In genomic region chr11:79019839-79020534, GRCm38 (mm10) we compare ENCODE assay signal across 9 mouse cellular contexts. TPM values are rescaled to one million over a fixed set of nuclear protein-coding genes. Genes with fewer than 3 reads are reported as not detected.
DNase-seq lines count a peak whose midpoint lies in the region; ATAC-seq and TF ChIP-seq lines count a peak whose summit lies in the region.
"Had no signal": no experiment of that assay in that cellular context is flagged by ENCODE, and none has a peak within 500 bp of the region (broad histone marks: within the 10 kb centered on the region; RNA-seq: fewer than 3 reads in every experiment).

No protein-coding gene starts in this region.

- no peaks in the 10 kb centered on the region for H3K9me3 ChIP-seq in ES-Bruce4 (replicated peaks; ENCODE audit: control insufficient read depth, insufficient read depth, low read length, poor library complexity, severe bottlenecking)
- H3K9me3 ChIP-seq: embryonic facial prominence, embryonic 12.5 days had no signal

- TF ChIP-seq EP300 in ES-Bruce4 (IDR thresholded peaks at IDR 0.05; ENCODE audit: insufficient read depth, low read depth, low read length): no peak

- DNase-seq in layer of hippocampus, adult 11-12 months (ENCODE audit: low spot score): peak; percentile 54
- no peak for DNase-seq in layer of hippocampus, adult 9-10 months (ENCODE audit: low spot score)
- DNase-seq in adrenal gland, adult 2 months: peak; percentile 57
- DNase-seq in induced T-regulatory cell, adult 2 months (ENCODE audit: low read depth): peak; percentile 75
- peak; percentile 40 to 61 for DNase-seq in natural killer cell, adult 2 months (ENCODE audit: low spot score in 2 of 2)
- DNase-seq in cerebellum, adult 9-10 months: no peak

- H3K9ac ChIP-seq in ES-Bruce4 (ENCODE audit: low read depth, poor library complexity, severe bottlenecking): no peak overlapping the region
- H3K9ac ChIP-seq: embryonic facial prominence, embryonic 12.5 days had no signal

- H3K4me1 ChIP-seq in ES-Bruce4 (ENCODE audit: control insufficient read depth, insufficient read depth, low read length): peaks cover 6% of the 10 kb centered on the region

- no peak for ATAC-seq in inflammation-experienced regulatory T-cells, adult 6 months

- no peaks in the 10 kb centered on the region for H3K36me3 ChIP-seq in ES-Bruce4 (ENCODE audit: control insufficient read depth, insufficient read depth, low read length, poor library complexity, severe bottlenecking)

- TF ChIP-seq POLR2A in ES-Bruce4 (IDR thresholded peaks at IDR 0.05; ENCODE audit: insufficient read depth, low read length): no peak

- peak; percentile 60 for TF ChIP-seq CTCF in ES-Bruce4 (IDR thresholded peaks at IDR 0.05; ENCODE audit: low read depth, low read length)

- no peak overlapping the region for H3K4me3 ChIP-seq in ES-Bruce4 (ENCODE audit: low read depth, low read length)
- H3K4me3 ChIP-seq: embryonic facial prominence, embryonic 12.5 days had no signal

- no peak overlapping the region for H3K27ac ChIP-seq in ES-Bruce4 (ENCODE audit: insufficient read depth, low read length)
- H3K27ac ChIP-seq: embryonic facial prominence, embryonic 12.5 days had no signal

- no peaks in the 10 kb centered on the region for H3K27me3 ChIP-seq in ES-Bruce4 (ENCODE audit: control insufficient read depth, insufficient read depth, low read length, poor library complexity, severe bottlenecking)
- H3K27me3 ChIP-seq: embryonic facial prominence, embryonic 12.5 days had no signal

RNA-seq across cellular contexts. Expression of gene Lgals9, which starts 35.2 kb away (rescaled TPM):
- 8.8 and 10.7 TPM in 2 replicates for polyA plus RNA-seq in ES-Bruce4 (2011; ENCODE audit: insufficient read depth, insufficient read length, low read depth, missing spikeins)
- 10 to 100 TPM; 20.9 to 22.4 TPM for total RNA-seq in adrenal gland, adult 2 months (2021)
- 39.1 and 41.3 TPM in 2 replicates for polyA plus RNA-seq in adrenal gland, adult 2 months (2012; rRNA removed)
- polyA plus RNA-seq in inflammation-experienced regulatory T-cells, adult 6 months (2017; shearing (Covaris generic)): 100 to 1,000 TPM; 166 to 316 (median 259) TPM

Comparison
In these comparisons a context has a peak if more than half of its experiments do, and no peak if none do; other contexts are left out.
1. DNase-seq: peak in layer of hippocampus, adult 11-12 months (single experiment), adrenal gland, adult 2 months (single experiment), induced T-regulatory cell, adult 2 months (single experiment) and natural killer cell, adult 2 months (2 of 2); none in layer of hippocampus, adult 9-10 months (single experiment) and cerebellum, adult 9-10 months (single experiment).